Mouse (Mus musculus) neural tube, embryonic 15.5 days (tissue): Measurements from ENCODE around the gene Nfix. TPM values are rescaled to one million over a fixed set of nuclear protein-coding genes. Genes with fewer than 3 reads are reported as not detected.

Experiments used
- ATAC-seq: fragments of 200-750 bp; cut with Nextera tagmentation; 2 replicates; pipeline ENCODE4 v1.8.0; 2017; ENCODE audit warnings: mild to moderate bottlenecking, moderate TSS enrichment, moderate library complexity; ENCODE audit not compliant: low FRiP score
- H3K27ac ChIP-seq: fragments of 300-500 bp; sonication (generic); replicated peaks from 2 replicates; pipeline ENCODE4 v1.5.1; 2015; ENCODE audit warnings: mild to moderate bottlenecking, inconsistent platforms
- H3K27me3 ChIP-seq: fragments of 300-500 bp; sonication (generic); replicated peaks from 2 replicates; pipeline ENCODE4 v1.6.1; 2015; ENCODE audit warnings: inconsistent platforms
- H3K36me3 ChIP-seq: fragments of 300-500 bp; sonication (generic); 2 replicates; pipeline ENCODE4 v1.6.1; 2015; ENCODE audit warnings: inconsistent platforms
- H3K4me1 ChIP-seq: fragments of 300-500 bp; sonication (generic); 2 replicates; pipeline ENCODE4 v1.6.1; 2015; ENCODE audit warnings: inconsistent platforms
- H3K4me2 ChIP-seq: fragments of 300-500 bp; sonication (generic); 2 replicates; pipeline ENCODE4 v1.6.1; 2015; ENCODE audit warnings: inconsistent platforms, mild to moderate bottlenecking, moderate library complexity
- H3K4me3 ChIP-seq: fragments of 300-500 bp; sonication (generic); replicated peaks from 2 replicates; pipeline ENCODE4 v1.5.1; 2015; ENCODE audit warnings: mild to moderate bottlenecking, inconsistent platforms
- H3K9ac ChIP-seq: fragments of 300-500 bp; sonication (generic); replicated peaks from 2 replicates; pipeline ENCODE4 v1.6.1; 2015; ENCODE audit warnings: mild to moderate bottlenecking, inconsistent platforms
- H3K9me3 ChIP-seq: fragments of 300-500 bp; sonication (generic); replicated peaks from 2 replicates; pipeline ENCODE4 v1.6.1; 2016; ENCODE audit warnings: inconsistent platforms
- WGBS: fragments of 180-500 bp; shearing (Covaris S2); methylation state at CpG from one replicate; pipeline ENCODE4 v1.1.7; 2015; ENCODE audit warnings: mixed read lengths; 5-methylcytosine and 5-hydroxymethylcytosine counted together
- polyA plus RNA-seq: library from polyadenylated mRNA; unstranded; fragments of >200 nt; fragmentation: Nextera tagmentation; extraction: Ambion mirVana; gene quantifications from 2 replicates; pipeline ENCODE4 v1.2.1, GENCODE M21; 2015

The Nfix gene
- polyA plus RNA-seq, 1 experiment from 2014 or later = 70.5 TPM

- H3K36me3 ChIP-seq = no peaks in the 10 kb centered on the region
- H3K9me3 ChIP-seq = no peaks in the 10 kb centered on the region
- no peak overlapping the region for H3K4me2 ChIP-seq
- H3K27me3 ChIP-seq = peaks cover 59% of the 10 kb centered on the region
- no peak for ATAC-seq
- H3K27ac ChIP-seq = no peak overlapping the region
- H3K4me1 ChIP-seq = peaks cover 42% of the 10 kb centered on the region
- H3K4me3 ChIP-seq = no peak overlapping the region
- WGBS = 77% methylated on average over 6 of the region's 6 CpGs
- H3K9ac ChIP-seq = no peak overlapping the region
Measured at GRCm38 (mm10) chr8:84752734-84753582, 47.2 kb downstream of the Nfix start.

- H3K4me2 ChIP-seq = no peak overlapping the region
- no peaks in the 10 kb centered on the region for H3K36me3 ChIP-seq
- H3K27me3 ChIP-seq = peaks cover 76% of the 10 kb centered on the region
- no peak overlapping the region for H3K4me3 ChIP-seq
- no peaks in the 10 kb centered on the region for H3K9me3 ChIP-seq
- no peak for ATAC-seq
- H3K27ac ChIP-seq = peak overlapping the region; percentile 66
- 58% methylated on average over 16 of the region's 16 CpGs for WGBS
- H3K9ac ChIP-seq = no peak overlapping the region
- H3K4me1 ChIP-seq = peaks cover 60% of the 10 kb centered on the region
Measured at GRCm38 (mm10) chr8:84749519-84749918, 50.6 kb downstream of the Nfix start.

GRCm38 (mm10) chr8:84745032-84745925 is 54.9 kb downstream of the Nfix start:
- H3K9ac ChIP-seq = no peak overlapping the region; the same call in 1 of the 2 replicates
- H3K4me3 ChIP-seq = no peak overlapping the region
- peaks cover 74% of the 10 kb centered on the region for H3K27me3 ChIP-seq
- no peaks in the 10 kb centered on the region for H3K9me3 ChIP-seq
- H3K4me2 ChIP-seq = no peak overlapping the region
- no peaks in the 10 kb centered on the region for H3K36me3 ChIP-seq
- H3K4me1 ChIP-seq = peaks cover 79% of the 10 kb centered on the region
- no peak for ATAC-seq
- 4% methylated on average over 17 of the region's 17 CpGs for WGBS
- peak overlapping the region; percentile 79; the same call in 1 of the 2 replicates for H3K27ac ChIP-seq

- H3K9ac ChIP-seq = no peak overlapping the region
Measured at GRCm38 (mm10) chr8:84743517-84744420, 56.4 kb downstream of the Nfix start.

GRCm38 (mm10) chr8:84743054-84743415 is 57.1 kb downstream of the Nfix start:
- 9% methylated on average over 10 of the region's 10 CpGs for WGBS
- no peak for ATAC-seq
- Histone ChIP-seq H3K27ac (peak overlapping the region; percentile 79), H3K4me1 (peaks cover 88% of the 10 kb centered on the region), H3K36me3 (no peaks in the 10 kb centered on the region), H3K27me3 (peaks cover 80% of the 10 kb centered on the region), H3K4me2 (peak overlapping the region; percentile 24), H3K9ac (no peak overlapping the region), H3K9me3 (no peaks in the 10 kb centered on the region), H3K4me3 (no peak overlapping the region)

More at GRCm38 (mm10) chr8:84743517-84744420, 56.4 kb downstream of the Nfix start:
- H3K27me3 ChIP-seq = peaks cover 73% of the 10 kb centered on the region
- no peaks in the 10 kb centered on the region for H3K9me3 ChIP-seq
- peaks cover 80% of the 10 kb centered on the region for H3K4me1 ChIP-seq
- H3K27ac ChIP-seq = peak overlapping the region; percentile 79
- WGBS = 10% methylated on average over 17 of the region's 17 CpGs
- ATAC-seq = peak; percentile 67
- H3K4me2 ChIP-seq = 0 out of 2 replicates have a peak overlapping the region, but pooled peaks have one; percentile 24
- no peaks in the 10 kb centered on the region for H3K36me3 ChIP-seq
- no peak overlapping the region for H3K4me3 ChIP-seq

- Histone ChIP-seq H3K36me3 (no peaks in the 10 kb centered on the region), H3K4me2 (peak overlapping the region; percentile 24), H3K4me1 (peaks cover 94% of the 10 kb centered on the region), H3K9me3 (no peaks in the 10 kb centered on the region), H3K27me3 (peaks cover 81% of the 10 kb centered on the region), H3K9ac (no peak overlapping the region), H3K27ac (peak overlapping the region; percentile 79), H3K4me3 (no peak overlapping the region)
- WGBS = 10% methylated on average over 32 of the region's 32 CpGs
- peak; percentile 10; the same call in 1 of the 2 replicates for ATAC-seq
Measured at GRCm38 (mm10) chr8:84742171-84743053, 57.7 kb downstream of the Nfix start.

- ATAC-seq = no peak
- Histone ChIP-seq H3K4me2 (no peak overlapping the region), H3K9ac (no peak overlapping the region), H3K4me1 (peaks cover 95% of the 10 kb centered on the region), H3K4me3 (no peak overlapping the region), H3K27me3 (peaks cover 79% of the 10 kb centered on the region), H3K9me3 (no peaks in the 10 kb centered on the region), H3K27ac (peak overlapping the region; percentile 79), H3K36me3 (no peaks in the 10 kb centered on the region)
- 34% methylated on average over 13 of the region's 13 CpGs for WGBS
Measured at GRCm38 (mm10) chr8:84740895-84741843, 59.0 kb downstream of the Nfix start.

GRCm38 (mm10) chr8:84739401-84739742 is 60.8 kb downstream of the Nfix start:
- Histone ChIP-seq H3K4me3 (no peak overlapping the region), H3K4me1 (peaks cover 95% of the 10 kb centered on the region), H3K27ac (peak overlapping the region; percentile 56), H3K9ac (no peak overlapping the region), H3K27me3 (peaks cover 81% of the 10 kb centered on the region), H3K9me3 (no peaks in the 10 kb centered on the region), H3K36me3 (no peaks in the 10 kb centered on the region), H3K4me2 (no peak overlapping the region)
- 4% methylated on average over 1 of the region's 1 CpGs for WGBS
- no peak for ATAC-seq

- H3K27me3 ChIP-seq = peaks cover 76% of the 10 kb centered on the region
- H3K27ac ChIP-seq = peak overlapping the region; percentile 56
- 0 out of 2 replicates have a peak overlapping the region, but pooled peaks have one; percentile 23 for H3K9ac ChIP-seq
- no peak overlapping the region for H3K4me3 ChIP-seq
- H3K4me1 ChIP-seq = peaks cover 95% of the 10 kb centered on the region
- no peak for ATAC-seq
- no peak overlapping the region for H3K4me2 ChIP-seq
- H3K9me3 ChIP-seq = no peaks in the 10 kb centered on the region
- H3K36me3 ChIP-seq = no peaks in the 10 kb centered on the region
- WGBS = 43% methylated on average over 10 of the region's 10 CpGs
Measured at GRCm38 (mm10) chr8:84738715-84739400, 61.3 kb downstream of the Nfix start.
